Mouse (Mus musculus) liver, postnatal 0 days (tissue): ENCODE data around the gene Srgn.

Source experiments
- CTCF ChIP-seq: sonication (generic); IDR thresholded peaks from 2 replicates; pipeline ENCODE4 v1.5.1; 2016; ENCODE audit warnings: antibody characterized with exemption, low read depth
- EP300 ChIP-seq: IDR thresholded peaks from 2 replicates; pipeline ENCODE4 v1.6.1; 2016; ENCODE audit warnings: antibody characterized with exemption, low read depth, mild to moderate bottlenecking

GRCm38 (mm10) chr10:62505224-62505983, 21.8 kb downstream of the Srgn start:
- TF ChIP-seq CTCF (no peak), EP300 (no peak)
